Mouse (Mus musculus): ENCODE results near the gene Csrp3. TPM values are rescaled to one million over a fixed set of nuclear protein-coding genes. Genes with fewer than 3 reads are reported as not detected.

Csrp3 gene
- 3.1 and 3.4 TPM in 2 replicates for polyA plus RNA-seq (2012; rRNA removed)

GRCm38 (mm10) chr7:48847820-48848650 lies at the start of gene Csrp3:
Gene Csrp3, minus strand, starts transcription at chr7:48848033.

GRCm38 (mm10) chr7:48881486-48881885 lies 33.7 kb upstream of the Csrp3 start, which contains the start of gene E2f8:
Gene E2f8, minus strand, starts transcription at chr7:48881596.

GRCm38 (mm10) chr7:48788851-48789572 lies 58.8 kb downstream of the Csrp3 start, which contains the start of gene Zdhhc13:
Gene Zdhhc13, plus strand, starts transcription at chr7:48789003.

Other genes with a start within 250 kb of the Csrp3 start
- not detected in 2 replicates for gene Mrgprb3, start 204.2 kb downstream of the Csrp3 start, polyA plus RNA-seq (2012; rRNA removed)
- gene Zdhhc13, start 59.0 kb downstream of the Csrp3 start, polyA plus RNA-seq (2012; rRNA removed): 3.4 and 5.6 TPM in 2 replicates
- gene E2f8, start 33.6 kb upstream of the Csrp3 start, polyA plus RNA-seq (2012; rRNA removed): 1.4 and 2.5 TPM in 2 replicates
- gene Nav2, start 60.7 kb upstream of the Csrp3 start, polyA plus RNA-seq (2012; rRNA removed): 3.2 and 4.3 TPM in 2 replicates